Mouse (Mus musculus) G1E (cell line): ENCODE results near the gene Papln.

ENCODE experiments used
- CTCF ChIP-seq: IDR thresholded peaks from 2 replicates; pipeline ENCODE4 v1.5.1; 2012; ENCODE audit warnings: low read depth, low read length, inconsistent platforms, mixed read lengths
- GATA1 ChIP-seq: IDR thresholded peaks from 2 replicates; pipeline ENCODE4 v1.6.1; 2012; ENCODE audit warnings: borderline replicate concordance, low read length, inconsistent platforms, mixed read lengths
- GATA2 ChIP-seq: IDR thresholded peaks from 2 replicates; pipeline ENCODE4 v1.6.1; 2012; ENCODE audit warnings: low read depth, low read length, inconsistent platforms, borderline replicate concordance
- TAL1 ChIP-seq: conservative IDR thresholded peaks from 2 replicates; pipeline ENCODE4 v1.6.1; 2012; ENCODE audit warnings: low read depth, low read length, inconsistent platforms, mixed read lengths

- TF ChIP-seq CTCF (no peak), GATA1 (no peak), TAL1 (no peak), GATA2 (no peak)
These were observed 2.6 kb downstream of the Papln start for GRCm38 (mm10) chr12:83765965-83766603.
